Mouse (Mus musculus): ENCODE data around the gene Cep164.
A peak's percentile ranks its signal among the peaks of the same experiment; 100 is the strongest.
"Not testable (repeated sequence)": the region's sequence is repeated elsewhere in the genome, so short reads cannot be mapped to it uniquely, and the experiment has no call there.

The Cep164 gene

DNA sequence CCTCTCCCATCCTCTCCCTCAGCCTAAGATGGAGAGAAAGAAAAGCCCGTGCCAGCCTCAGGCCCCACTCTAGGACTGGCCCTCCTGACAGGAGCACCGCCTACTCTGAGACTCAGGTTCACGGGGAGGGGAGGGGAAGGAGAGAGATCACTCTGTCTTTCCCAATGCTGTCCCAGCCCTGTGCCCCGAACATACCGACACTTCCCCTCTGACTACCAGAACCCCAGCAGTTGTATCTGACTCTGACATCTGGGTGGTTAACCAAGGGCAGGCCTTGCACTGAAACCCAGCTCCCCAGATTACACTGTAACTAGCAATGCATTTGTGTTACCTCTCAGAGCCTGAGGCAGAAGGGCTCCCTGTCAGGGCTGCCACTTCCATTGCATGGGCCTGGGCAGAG lies 40.1 kb downstream of the Cep164 start:
- no peak for DNase-seq (ENCODE audit: low read depth)

GRCm38 (mm10) chr9:45787547-45787946 lies 40.9 kb downstream of the Cep164 start:
- peak; percentile 12 for DNase-seq (ENCODE audit: low read depth)

DNA sequence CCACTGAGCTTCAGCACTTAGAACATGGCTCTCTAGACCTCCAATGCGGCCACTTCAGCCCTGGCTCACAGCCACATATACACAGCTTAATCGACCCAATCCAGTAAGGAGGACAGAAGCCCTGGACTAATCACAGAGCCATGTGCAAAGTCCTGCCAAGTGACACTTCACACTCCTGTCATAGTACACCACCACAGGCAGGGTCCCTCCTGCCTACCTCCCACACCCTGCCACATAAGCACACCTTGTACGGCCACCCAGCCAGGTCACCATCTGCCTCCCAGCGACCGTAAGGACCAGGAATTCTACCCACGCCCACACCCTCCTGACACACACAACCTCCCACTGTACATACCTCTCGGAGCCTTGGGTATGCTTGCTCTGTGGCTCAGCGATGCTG lies 41.4 kb downstream of the Cep164 start:
- no peak for DNase-seq (ENCODE audit: low read depth)

GRCm38 (mm10) chr9:45783249-45784069 lies 45.0 kb downstream of the Cep164 start:
- DNase-seq (ENCODE audit: low read depth): no peak

DNA sequence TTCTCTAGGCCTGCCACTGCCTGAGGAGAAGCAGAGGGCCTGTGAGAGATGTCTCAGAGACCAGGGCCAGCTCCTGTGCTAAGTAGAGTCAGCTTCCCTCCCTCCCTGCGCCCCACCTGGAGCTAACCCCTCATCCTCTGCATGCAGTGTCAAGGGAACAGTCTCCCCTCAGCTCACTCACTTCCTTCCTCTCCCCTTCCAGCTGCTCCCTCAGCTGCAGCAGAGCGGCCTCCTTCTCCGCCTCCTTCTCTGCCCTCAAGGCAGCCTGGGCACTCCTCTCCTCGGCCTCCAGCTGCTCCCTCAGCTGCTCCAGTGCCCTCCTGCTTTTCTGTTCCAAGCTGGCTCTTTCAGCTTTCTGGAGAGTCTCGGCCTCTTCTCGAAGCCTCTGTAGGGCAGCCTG lies 49.3 kb downstream of the Cep164 start:
- DNase-seq (ENCODE audit: low read depth): no peak

GRCm38 (mm10) chr9:45776176-45776575 lies 52.3 kb downstream of the Cep164 start:
- not testable (repeated sequence) for DNase-seq (ENCODE audit: low read depth)

DNA sequence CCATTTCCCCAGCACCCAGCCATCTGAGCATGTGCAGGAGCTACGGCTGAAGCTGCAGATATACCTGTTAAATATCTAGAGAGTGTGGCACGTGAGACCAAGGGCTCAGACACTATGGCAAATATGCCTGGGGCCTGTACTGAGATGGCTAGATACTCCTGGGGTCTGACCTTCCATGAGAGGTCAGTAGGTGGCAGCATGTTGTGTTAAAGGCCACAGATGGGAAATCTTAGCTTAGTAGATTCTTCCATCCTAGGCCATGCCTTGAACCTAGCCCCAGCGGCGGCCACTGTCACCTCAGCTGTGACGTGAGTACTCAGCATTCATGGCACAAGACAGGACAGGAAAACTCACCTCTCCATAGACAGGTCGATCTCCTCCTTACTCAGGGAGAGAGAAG lies 54.4 kb downstream of the Cep164 start:
- DNase-seq (ENCODE audit: low read depth): no peak

DNA sequence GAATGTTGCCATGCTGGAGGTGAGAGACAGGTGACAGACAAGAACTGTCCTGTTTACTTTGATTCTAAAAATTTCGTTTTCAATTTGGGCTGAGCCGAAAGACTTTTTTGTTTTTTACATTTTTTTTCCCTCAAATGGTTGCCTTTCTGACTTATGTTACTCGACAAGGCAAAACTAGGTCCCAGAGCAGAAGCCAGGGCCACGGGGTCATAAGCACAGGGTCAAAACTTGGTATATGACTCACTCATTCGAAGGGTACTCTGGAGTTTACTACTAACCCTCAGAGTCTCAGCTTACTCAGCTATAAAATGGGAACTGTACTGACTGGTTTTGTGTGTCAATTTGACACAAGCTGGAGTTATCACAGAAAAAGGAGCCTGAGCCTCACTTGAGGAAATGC lies 58.9 kb downstream of the Cep164 start:
- no peak for DNase-seq (ENCODE audit: low read depth)

DNA sequence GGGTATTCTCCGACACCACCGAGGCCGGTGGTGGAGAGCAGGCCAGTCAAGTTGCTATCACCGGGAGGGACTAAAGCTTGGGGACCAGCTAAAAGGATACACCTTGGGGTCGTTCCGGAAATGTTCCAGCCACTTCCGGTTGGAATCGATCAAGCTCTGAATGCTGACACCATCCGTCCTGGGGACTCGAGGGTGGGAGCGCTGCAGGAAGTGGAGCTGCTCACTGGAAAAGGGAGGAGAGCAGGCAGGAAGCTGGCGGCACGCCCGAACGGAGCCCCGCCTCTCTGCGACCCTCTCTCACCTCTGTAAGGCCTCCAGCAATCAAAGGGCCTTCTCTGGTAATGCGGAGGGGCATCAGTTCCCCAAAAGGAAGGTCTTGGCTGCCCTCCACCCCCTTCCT lies 60.1 kb downstream of the Cep164 start:
- DNase-seq (ENCODE audit: low read depth): no peak

- no peak for DNase-seq (ENCODE audit: low read depth)
These were observed 61.3 kb downstream of the Cep164 start for GRCm38 (mm10) chr9:45767155-45767554.

DNA sequence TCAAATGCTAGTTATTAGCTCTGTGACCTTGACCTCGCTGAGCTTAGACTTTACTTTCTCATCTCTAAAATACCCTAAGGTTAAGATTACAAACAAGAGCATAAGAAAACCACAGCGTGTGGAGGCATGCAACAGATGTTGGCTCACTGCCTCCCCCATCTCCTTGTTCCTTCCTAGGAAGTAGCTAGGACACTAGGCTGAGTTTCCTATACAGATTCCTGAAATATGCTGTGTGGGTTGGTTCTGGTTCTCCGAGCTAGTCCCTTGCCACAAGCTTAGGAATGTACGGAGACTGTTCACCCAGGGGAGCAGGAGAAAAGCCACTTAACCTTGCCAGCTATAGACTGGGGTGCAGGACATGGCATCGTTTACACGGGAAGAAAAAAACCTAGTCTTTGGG lies 62.3 kb downstream of the Cep164 start:
- DNase-seq (ENCODE audit: low read depth): no peak

DNA sequence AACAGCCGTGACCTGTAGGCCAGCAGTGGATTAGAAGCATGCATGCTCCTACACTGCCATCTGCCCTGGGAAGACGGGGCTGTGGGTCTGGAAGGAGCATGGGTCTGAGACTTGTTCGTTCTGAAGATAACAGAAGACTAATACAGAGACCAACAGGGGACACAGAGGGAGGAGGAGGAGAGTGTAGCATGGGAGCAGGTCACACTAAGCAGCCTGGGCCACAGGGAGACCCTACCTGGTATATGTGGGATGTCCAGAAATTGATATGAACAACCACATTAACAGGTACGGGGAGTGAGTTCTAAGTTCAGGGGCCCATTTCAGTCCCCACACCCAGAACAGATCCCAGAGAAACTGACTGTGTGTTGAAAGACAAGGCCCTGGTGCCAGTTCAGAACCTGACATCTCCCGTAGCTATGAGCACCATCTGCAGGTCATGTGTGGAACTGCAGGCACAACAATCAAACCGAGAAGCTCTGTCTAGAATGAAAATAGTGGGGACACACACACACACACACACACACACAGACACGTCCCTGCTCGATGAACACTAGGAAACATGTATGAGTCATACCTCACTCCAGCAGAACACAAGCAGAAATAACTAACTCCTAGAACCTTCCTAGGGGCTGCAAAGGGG lies 73.9 kb downstream of the Cep164 start:
- DNase-seq (ENCODE audit: low read depth): peak; percentile 81

- DNase-seq (ENCODE audit: low read depth): no peak
These were observed 78.6 kb downstream of the Cep164 start for GRCm38 (mm10) chr9:45749917-45750316.

DNA sequence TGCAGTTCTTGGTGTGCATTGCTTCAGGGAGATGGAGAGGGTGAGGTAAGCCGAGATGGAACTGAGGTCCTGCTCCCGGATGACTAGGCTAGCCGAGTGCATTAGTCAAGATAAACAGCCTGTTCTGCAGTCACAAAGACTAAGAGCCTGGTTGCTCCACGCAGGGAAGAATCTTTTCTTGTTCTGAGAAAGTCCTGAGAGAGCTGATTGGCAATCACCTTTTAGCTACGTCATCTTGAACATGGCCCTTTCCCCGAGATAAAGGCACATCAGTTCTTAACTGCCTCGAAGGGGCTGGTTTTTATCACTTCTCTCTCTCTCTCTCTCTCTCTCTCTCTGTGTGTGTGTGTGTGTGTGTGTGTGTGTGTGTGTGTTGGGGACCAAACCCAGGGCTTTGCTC lies 83.0 kb downstream of the Cep164 start:
- no peak for DNase-seq (ENCODE audit: low read depth)

DNA sequence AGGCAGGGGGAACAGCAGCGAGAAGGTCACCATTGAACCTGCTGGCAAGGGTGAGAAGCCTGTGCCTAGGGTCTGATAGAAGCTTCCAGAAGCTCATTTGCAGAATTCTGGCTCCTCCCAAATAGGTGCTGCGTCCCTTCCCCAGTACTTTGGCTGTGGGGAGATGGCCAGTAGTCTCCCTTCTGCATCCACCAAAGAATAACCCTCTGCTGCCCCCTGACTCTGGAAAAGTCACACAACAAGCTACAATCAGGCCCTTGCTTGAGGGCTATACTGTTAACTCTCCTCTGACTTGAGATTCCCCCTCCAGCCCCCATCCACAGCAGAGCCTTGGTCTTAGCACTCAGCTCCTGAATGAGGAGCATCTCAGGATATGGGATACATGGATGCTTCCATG lies 87.9 kb downstream of the Cep164 start:
- peak; percentile 26 for DNase-seq (ENCODE audit: low read depth)

DNA sequence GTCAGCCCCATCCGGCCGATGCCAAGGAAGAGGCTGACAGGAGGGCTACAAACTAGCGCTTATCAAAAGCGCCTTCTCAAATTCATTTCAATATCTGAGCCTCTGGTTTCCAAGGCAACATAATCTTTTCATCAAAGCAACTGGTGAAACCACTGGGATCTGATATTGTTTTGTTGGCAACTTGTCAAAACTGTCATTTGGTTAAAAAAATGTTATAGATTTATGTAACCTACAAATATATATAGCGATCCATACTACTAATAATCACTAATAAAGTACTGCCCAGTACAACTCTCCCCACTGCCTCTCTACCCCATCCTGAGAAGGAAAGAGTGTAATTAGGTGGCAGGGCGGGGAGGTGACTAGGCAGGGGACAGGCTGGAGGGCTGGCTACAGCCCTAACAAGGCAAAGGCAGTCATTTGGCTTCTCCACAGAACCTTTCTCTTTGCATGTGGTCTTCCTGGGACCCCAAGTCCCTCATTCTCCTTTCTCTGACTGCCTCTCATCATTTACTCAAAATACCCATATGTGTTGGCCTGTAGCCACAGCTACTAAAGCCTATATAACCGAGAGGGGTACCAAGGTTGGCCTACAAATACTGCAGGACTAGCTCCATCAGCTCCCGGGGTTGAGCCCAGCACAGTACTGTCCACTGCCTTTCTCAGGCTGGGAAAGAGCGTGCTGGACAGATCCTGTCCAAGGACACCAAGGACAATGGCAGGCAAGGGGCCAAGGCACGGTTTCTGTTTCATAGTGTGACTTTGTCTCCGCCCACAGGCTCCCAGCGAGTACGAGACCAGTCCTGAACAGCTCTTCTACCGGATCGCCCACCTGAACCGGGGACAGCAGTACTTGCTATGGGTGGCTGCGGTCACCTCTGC lies 88.5 kb downstream of the Cep164 start:
- DNase-seq (ENCODE audit: low read depth): peak; percentile 10

DNA sequence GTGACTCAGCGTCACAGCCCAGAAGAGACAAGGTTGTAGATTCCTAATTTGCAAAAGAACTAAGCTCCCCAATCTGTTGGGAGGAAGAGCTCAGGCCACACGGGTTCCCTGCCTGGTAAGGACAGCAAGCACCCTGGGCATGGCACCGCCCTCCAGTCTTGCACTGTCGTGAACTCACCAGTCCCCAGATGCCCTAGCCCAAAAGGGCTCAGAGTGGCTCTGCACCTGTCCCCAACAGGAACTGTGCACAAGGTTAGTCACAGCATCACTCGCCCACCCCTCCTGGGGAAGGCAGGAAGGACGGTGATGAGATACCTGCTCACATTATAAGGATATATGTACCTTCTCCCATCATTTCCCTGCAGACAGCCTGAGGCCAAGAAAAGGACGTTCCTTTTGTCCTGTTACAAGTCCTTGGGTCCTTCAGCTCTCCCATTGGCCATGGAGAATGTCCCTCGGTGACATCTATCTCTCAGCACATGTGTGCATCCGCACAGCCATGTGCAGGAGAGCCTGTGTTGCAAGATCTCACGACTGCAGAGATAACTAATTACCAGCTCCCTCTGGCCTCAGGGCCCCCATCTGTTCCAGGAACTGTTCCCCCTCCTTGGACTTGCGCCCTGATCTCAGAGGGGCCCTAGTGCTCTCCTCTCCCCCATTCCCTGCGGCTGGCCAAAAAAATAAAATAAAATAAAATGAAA lies 89.3 kb downstream of the Cep164 start:
- no peak for DNase-seq (ENCODE audit: low read depth)

DNA sequence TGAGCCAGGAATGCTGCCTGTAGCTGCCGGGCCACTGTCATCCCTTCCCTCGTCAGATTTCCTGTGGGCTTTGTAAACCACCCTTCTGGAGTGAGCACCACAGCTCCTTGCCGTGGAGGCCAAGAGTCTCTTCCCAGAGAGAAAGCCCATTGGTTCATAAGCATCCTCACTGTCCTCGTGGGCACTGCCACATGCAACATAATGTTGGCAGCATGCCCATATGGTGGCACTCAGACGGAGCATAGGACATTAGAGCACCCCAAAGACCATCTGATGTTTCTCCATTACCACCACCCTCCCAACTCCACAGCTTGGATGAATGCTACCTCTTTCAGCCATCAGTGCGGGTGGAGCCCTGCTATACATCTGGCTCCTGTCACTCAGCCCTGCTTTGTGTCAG lies 95.2 kb downstream of the Cep164 start:
- DNase-seq (ENCODE audit: low read depth): no peak

DNA sequence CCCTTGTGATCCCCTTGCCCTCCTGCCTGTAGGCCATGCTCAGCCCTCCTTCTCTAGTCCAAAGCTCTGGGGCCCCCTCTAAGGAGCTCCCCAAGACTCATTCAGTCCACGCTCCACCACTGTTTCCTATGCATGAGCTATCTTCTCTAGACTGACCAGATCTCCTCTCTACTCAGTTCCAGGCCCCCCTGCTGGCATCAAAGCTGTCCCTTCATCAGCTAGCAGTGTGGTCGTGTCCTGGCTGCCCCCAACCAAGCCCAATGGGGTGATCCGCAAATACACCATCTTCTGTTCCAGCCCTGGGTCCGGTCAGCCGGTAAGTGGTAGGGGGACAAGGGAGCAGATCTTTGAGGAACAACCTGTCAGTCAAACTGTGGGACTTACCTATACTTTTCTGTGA lies 96.6 kb downstream of the Cep164 start:
- DNase-seq (ENCODE audit: low read depth): no peak

DNA sequence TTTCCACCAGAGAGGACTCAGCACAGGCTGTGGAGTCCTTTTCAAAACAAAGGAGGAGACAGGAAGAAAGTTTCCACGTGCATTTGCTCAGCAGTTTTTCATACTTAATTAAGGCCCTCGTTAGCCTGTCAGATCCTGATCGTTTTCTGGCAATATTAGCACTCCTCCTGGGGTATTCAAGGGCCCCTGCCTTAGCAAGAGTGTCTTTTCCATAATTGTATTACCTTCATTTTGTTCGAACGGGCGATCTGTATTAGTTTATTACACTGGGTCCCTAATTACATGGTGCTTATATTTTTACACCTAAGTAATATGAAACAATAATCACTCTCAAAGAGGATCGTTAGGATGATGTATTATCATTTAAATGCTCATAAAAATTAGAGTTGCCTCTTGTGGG lies 108.5 kb downstream of the Cep164 start:
- no peak for DNase-seq (ENCODE audit: low read depth)

All from NIH3T3 (cell line).